Mouse (Mus musculus): ENCODE measurements around the gene Mymk. TPM values are rescaled to one million over a fixed set of nuclear protein-coding genes. Genes with fewer than 3 reads are reported as not detected.
A peak's percentile ranks its signal among the peaks of the same experiment; 100 is the strongest.

Gene Mymk
- total RNA-seq, 2 experiments from 2014 or later: 0.75 TPM; not detected in 1

DNA sequence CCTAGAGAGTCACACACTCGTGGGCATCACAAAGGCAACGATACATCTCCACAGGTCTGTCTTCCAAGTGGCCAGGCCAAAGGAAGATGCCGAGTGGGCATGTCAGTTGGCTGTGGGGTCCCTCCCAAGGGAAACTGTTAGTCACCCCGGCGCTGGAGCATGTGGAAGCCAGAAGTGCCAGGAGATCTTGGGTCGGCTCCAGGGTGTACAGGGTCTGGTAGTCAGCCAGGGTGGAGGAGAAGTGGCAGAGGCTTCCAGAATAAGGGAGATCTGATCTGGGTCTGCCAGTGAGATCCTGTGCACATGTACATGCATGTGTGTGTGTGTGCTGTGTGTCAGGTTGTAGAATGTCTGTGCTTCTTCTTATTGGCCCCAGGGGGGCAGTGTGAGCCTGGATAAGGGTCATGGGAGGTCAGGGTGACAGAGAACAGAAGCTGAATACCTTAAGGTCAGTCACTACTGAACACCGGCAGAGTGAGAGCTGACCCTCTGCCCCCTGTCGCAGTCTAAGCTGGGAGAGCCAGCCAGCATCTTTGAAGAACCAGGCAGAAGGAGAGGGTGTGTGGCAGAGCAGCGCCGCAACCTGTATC, 5.8 kb upstream of the Mymk start:
- TF ChIP-seq CTCF (IDR thresholded peaks at IDR 0.05): peak; percentile 29
- intact Hi-C loops (cut with DNase I): no loop called here
- no peak for DNase-seq (ENCODE audit: extremely low spot score in 1 of 2, low spot score in 2 of 2)
- Histone ChIP-seq H3K4me3 (no peak overlapping the region), H3K27ac (no peak overlapping the region)

DNA sequence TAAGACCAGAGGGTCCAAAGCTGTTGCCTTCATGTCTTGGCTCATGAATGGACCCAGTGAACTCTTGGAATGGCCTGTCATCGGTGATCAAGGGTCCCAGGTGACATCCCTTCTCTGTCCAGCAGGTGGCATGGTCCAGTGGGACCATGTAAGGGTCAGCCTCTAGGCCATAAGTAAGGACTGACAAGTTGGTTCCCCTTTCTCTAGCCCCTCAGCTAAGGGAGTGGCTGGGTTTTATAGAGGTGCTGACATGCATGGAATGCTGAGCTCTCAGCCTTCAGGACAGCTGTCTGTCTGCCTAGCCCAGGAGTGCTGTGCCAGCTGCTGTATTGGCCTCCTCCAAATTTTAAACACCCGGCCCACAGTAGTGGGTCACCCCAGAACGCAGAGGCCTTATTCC, 3.5 kb upstream of the Mymk start:
- H3K4me3 ChIP-seq: no peak overlapping the region
- intact Hi-C loops (cut with DNase I): no loop called here
- no peak overlapping the region for H3K27ac ChIP-seq
- no peak for DNase-seq (ENCODE audit: extremely low spot score in 1 of 2, low spot score in 2 of 2)
- peak; percentile 67 for TF ChIP-seq CTCF (IDR thresholded peaks at IDR 0.05)

DNA sequence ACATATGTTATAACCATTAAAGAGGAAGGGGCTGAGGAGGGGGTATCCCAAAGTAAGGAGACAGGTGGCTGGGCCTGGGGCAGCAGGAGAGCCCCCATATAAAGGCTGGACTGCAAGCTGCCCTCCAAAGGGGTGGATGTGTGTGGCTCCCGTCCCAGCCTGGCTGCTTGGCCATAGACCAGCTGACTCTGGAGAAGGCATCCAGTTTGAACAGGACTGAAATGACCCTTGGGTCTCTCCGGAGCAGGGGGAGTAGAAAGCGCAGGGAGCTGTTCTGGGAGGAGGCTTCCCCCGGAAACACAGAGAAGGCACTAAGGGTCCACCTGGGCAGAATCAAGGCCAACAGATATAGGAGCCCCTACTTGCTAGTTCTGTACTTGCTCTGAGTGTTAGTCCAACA, 2.8 kb upstream of the Mymk start:
- intact Hi-C loops (cut with DNase I): no loop called here
- no peak for TF ChIP-seq CTCF (IDR thresholded peaks at IDR 0.05)
- DNase-seq (ENCODE audit: extremely low spot score in 1 of 2, low spot score in 2 of 2): no peak
- Histone ChIP-seq H3K4me3 (no peak overlapping the region), H3K27ac (no peak overlapping the region)

DNA sequence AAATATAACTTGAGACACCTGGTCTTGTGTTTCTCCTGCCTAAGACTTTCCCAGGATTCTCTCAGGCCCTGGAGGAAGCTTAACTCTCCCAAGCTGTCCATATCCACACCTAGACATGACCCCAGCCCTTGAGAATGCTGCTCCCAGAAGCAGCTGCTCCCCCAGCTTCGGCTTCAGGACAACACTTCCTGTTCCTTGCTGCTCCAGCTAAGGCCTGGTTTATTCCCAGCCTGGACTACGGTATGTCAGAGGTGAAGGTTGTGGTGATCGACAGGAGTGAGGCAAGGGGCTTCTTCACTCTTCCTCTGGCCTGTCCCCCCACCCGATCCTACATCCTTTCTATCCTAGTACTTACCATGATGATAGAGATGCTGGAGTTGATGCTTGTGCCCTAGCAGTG, 1.4 kb upstream of the Mymk start:
- Histone ChIP-seq H3K4me3 (no peak overlapping the region), H3K27ac (no peak overlapping the region)
- TF ChIP-seq CTCF (IDR thresholded peaks at IDR 0.05): no peak
- DNase-seq (ENCODE audit: extremely low spot score in 1 of 2, low spot score in 2 of 2): no peak
- intact Hi-C loops (cut with DNase I): no loop called here

DNA sequence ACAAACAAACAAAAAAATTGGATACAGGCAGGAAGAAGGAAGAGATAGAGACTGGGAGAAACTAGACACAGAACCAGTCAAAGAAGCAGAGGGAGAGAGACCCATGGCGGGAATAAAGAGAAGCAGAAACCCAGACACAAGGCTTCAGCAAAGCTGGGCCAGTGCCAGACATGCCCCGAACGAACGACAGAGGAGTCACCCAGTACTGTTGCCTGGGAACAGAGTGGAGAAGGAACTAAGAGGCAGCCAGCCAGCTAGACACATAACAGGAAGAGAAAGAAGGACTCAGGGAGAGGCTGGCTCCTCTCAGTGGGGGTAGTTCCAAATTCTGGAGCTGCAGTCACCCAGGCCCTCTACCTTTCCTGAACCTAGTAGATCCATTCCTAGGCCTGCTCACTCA, 842 bp downstream of the Mymk start:
- peak; percentile 75 to 80 for DNase-seq (ENCODE audit: extremely low spot score in 1 of 2, low spot score in 2 of 2)
- no peak overlapping the region for H3K4me3 ChIP-seq
- H3K27ac ChIP-seq: 0 out of 2 replicates have a peak overlapping the region, but pooled peaks have one; percentile 54
- no peak for TF ChIP-seq CTCF (IDR thresholded peaks at IDR 0.05)
- intact Hi-C loops (cut with DNase I): no loop called here

DNA sequence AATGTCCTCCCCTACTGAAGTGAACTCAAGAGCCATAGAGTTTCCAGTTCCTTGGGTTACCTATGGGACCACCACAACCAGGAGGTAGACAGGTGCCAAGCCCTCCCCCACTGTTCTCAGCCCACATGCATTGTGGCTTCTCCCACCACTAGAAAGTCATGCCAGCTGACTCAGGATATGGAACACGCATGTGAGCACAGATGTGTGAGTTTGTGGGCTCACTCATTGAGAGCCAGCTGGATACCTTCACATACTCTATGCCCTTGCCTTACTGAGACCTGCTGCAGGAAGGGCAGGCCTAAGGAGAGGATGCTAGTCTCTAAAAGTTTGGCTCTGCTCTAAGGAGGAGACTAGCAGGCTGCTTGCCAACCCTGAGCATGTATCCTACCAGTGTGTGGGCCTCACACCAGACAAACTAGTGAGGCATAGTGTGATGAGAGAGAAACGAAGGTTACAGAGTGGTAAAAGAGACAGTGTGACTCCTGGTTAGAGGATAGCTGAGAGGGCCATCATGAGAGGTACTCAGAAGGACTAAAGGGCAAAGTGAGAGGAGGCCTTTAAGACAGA, 1.6 kb downstream of the Mymk start:
- no peak for DNase-seq (ENCODE audit: extremely low spot score in 1 of 2, low spot score in 2 of 2)

DNA sequence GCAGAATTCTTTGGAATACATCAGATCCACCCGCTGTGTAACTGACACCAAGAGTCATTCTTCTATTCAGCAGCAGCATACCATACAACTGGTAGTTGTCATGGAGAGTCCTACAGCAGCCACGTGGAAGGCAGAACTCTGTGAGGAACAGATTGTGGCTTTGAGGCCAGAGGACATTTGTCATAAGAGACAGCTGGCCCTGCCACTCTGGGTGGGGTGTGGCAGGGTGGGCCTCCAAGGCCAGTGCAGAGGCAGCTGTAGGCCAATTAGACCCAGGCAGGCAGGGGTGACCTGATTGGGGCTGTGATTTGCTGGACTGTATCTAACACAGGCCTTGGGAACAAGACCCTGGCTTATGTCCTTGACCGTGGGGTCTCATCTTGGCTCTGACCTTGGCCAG, 2.3 kb downstream of the Mymk start:
- no peak for TF ChIP-seq CTCF (IDR thresholded peaks at IDR 0.05)
- intact Hi-C loops (cut with DNase I): no loop called here
- Histone ChIP-seq H3K27ac (no peak overlapping the region), H3K4me3 (no peak overlapping the region)
- DNase-seq (ENCODE audit: extremely low spot score in 1 of 2, low spot score in 2 of 2): no peak

More for the DNA sequence above, 1.6 kb downstream of the Mymk start:
- H3K4me3 ChIP-seq: no peak overlapping the region
- no peak for TF ChIP-seq CTCF (IDR thresholded peaks at IDR 0.05)
- H3K27ac ChIP-seq: 0 out of 2 replicates have a peak overlapping the region, but pooled peaks have one; percentile 32
- intact Hi-C loops (cut with DNase I): no loop called here

DNA sequence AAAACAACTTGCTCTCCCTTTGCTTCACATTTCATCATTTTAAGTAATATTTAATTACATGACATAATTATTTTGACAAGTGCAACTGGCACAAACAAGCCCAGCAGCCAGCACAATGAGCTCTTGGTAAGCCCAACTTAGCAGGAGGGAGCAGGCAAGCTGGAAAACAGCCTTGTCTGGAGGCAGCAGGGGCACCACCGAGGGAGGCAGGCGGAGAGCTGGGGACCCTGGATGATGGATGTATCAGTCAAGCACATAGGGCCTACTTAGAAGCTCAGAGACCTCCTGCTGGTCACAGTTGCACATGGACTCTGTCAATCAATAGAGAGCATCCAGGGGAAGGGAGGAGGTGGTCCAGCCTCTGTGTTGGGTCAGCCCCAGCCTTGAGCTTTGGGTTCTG, 4.0 kb downstream of the Mymk start:
- intact Hi-C loops (cut with DNase I): no loop called here
- no peak for TF ChIP-seq CTCF (IDR thresholded peaks at IDR 0.05)
- Histone ChIP-seq H3K27ac (no peak overlapping the region), H3K4me3 (no peak overlapping the region)
- no peak for DNase-seq (ENCODE audit: extremely low spot score in 1 of 2, low spot score in 2 of 2)

DNA sequence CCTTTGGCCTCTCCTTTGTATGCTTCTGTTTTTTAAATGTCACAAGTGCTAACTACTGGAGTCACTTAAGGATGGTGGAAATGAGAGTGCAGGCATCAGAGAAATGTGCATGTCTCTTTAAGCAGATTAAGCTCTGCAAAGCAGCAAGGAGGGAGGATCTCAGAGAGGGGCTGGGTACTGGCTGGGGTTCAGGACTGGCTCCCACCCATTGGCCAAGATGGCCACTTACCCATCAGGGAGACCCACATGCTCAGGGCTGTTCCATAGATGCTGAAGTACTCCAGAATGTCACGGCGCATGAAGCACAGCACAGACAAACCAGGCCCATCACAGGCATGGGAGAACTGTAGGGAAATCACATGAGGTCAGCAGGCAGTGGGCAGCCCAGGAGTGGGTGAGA, 4.9 kb downstream of the Mymk start:
- no peak overlapping the region for H3K27ac ChIP-seq
- intact Hi-C loops (cut with DNase I): no loop called here
- no peak overlapping the region for H3K4me3 ChIP-seq
- no peak for TF ChIP-seq CTCF (IDR thresholded peaks at IDR 0.05)
- DNase-seq (ENCODE audit: extremely low spot score in 1 of 2, low spot score in 2 of 2): no peak

DNA sequence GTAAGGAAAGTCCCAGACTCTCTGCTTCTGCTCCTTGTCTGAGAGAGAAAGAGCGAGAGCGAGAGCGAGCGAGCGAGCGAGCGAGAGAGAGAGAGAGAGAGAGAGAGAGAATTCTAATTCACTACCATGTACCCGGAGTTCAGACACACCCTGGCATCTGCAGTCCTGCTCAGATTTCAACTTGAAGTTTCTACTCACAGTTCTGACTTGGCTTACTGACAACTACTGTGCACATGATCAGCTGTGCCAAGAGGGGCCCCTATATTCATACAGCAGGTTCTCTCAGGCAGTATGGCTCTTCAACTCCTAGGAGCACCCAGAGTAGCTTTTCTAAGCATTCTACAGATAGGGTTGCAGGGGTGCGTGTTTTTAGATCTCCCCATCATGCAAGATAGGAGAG, 12.8 kb downstream of the Mymk start:
- Histone ChIP-seq H3K4me3 (no peak overlapping the region), H3K27ac (no peak overlapping the region)
- intact Hi-C loops (cut with DNase I): no loop called here
- DNase-seq (ENCODE audit: extremely low spot score in 1 of 2, low spot score in 2 of 2): no peak
- TF ChIP-seq CTCF (IDR thresholded peaks at IDR 0.05): no peak

DNA sequence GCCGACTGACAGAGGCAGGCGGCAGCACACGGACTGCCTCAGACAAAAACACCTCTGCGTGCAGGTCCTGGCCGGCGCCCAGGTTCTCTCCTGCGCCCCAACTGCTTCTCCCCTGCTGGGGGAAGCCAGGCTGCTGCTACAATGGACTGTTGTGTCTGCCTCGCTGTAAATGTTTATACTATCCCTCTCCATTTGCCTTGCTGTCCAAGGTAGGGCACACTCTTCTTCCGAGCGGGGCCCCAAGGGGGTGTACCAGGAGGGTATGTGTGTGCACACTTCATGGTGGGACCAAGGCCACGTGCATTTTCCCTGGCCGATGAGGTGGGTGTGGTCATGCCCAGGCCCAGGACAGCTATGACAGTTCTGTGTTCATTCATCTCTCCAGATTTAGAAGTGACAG, 13.2 kb downstream of the Mymk start:
- no peak for DNase-seq (ENCODE audit: extremely low spot score in 1 of 2, low spot score in 2 of 2)
- TF ChIP-seq CTCF (IDR thresholded peaks at IDR 0.05): no peak
- intact Hi-C loops (cut with DNase I): no loop called here

DNA sequence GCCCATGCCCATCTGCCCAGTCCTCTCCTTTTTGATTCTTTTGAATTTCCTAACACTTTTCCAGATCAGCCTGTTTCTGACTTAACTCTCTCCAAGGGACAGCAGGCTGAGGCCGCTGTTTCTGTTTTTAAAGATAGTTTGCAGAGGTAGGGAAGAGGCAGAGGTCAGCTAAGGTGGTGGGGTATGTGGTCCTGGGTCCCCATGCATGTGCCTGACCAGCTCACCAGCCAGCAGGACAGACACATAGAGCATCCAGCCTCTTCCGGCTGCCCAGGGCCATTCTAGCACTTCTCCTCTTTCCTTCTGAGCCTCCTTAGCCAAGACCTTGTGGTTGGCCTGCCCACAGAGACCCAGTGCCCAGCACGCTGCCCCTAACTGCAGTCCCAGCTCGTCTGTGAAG, 13.7 kb downstream of the Mymk start:
- no peak for DNase-seq (ENCODE audit: extremely low spot score in 1 of 2, low spot score in 2 of 2)
- no peak overlapping the region for H3K4me3 ChIP-seq
- no peak for TF ChIP-seq CTCF (IDR thresholded peaks at IDR 0.05)
- no peak overlapping the region for H3K27ac ChIP-seq
- intact Hi-C loops (cut with DNase I): no loop called here

More for the DNA sequence above, 13.2 kb downstream of the Mymk start:
- no peak overlapping the region for H3K4me3 ChIP-seq
- no peak overlapping the region for H3K27ac ChIP-seq

DNA sequence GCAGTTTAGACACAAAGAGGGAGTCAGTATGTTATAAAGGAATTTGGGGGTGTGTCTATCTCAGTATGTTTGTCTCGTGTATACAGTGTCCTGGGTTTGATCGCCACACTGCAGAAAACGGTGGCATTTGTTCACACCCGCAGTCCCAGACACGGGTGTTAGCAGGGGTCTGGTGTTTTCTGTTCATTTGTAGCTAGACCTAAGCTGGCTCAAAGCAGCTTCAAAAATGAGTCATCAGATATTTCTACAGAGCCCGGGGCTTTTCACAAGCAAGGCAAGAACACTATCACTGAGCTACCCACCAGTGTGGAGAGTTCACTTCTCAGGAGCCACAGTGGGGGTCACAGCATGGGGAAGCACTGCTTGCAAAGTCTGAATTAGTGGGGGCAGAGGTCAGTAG, 22.6 kb downstream of the Mymk start:
- intact Hi-C loops (cut with DNase I): no loop called here
- no peak overlapping the region for H3K4me3 ChIP-seq
- DNase-seq (ENCODE audit: extremely low spot score in 1 of 2, low spot score in 2 of 2): no peak
- no peak overlapping the region for H3K27ac ChIP-seq
- no peak for TF ChIP-seq CTCF (IDR thresholded peaks at IDR 0.05)

All from left cerebral cortex, adult 2 months (tissue).